Mouse (Mus musculus) urinary bladder, postnatal 36 days (tissue): ENCODE measurements at regions not wholly inside any gene's neighbourhood (a gene's known extent, or its start where the extent isn't known, plus 50 kb on each side); places are given as distances from the start of the nearest gene placed in this dataset.

Experiments used
- DNase-seq, 2 experiments: peaks; one replicate each; pipeline ENCODE4 v3.0.0; 2022; ENCODE audit warnings: low spot score in 2 of 2, mixed read lengths in 1 of 2

- DNase-seq: no peak
Measured at GRCm38 (mm10) chr10:29640249-29640648, 104.6 kb upstream of the Rspo3 start.

GRCm38 (mm10) chr10:29635828-29636227, 100.2 kb upstream of the Rspo3 start:
- DNase-seq: no peak

GRCm38 (mm10) chr10:29595455-29595854, 59.8 kb upstream of the Rspo3 start:
- no peak for DNase-seq

GRCm38 (mm10) chr10:29594969-29595368, 59.3 kb upstream of the Rspo3 start:
- no peak for DNase-seq

- no peak for DNase-seq
Measured at GRCm38 (mm10) chr10:29592906-29593305, 57.2 kb upstream of the Rspo3 start.

GRCm38 (mm10) chr10:29590187-29590586, 54.5 kb upstream of the Rspo3 start:
- DNase-seq: no peak

- DNase-seq: no peak
Measured at GRCm38 (mm10) chr10:29589739-29590138, 54.1 kb upstream of the Rspo3 start.
